Mouse (Mus musculus) frontal cortex, postnatal 14 days (tissue): ENCODE measurements around the gene Gm21764.
"Not testable (repeated sequence)": the region's sequence is repeated elsewhere in the genome, so short reads cannot be mapped to it uniquely, and the experiment has no call there.

Experiments used
- DNase-seq, 2 experiments: peaks; one replicate each; pipeline ENCODE4 v3.0.0; 2022; ENCODE audit warnings: low spot score in 2 of 2

Gene Gm21764

GRCm38 (mm10) chrY:18061712-18062111 is at the start of gene Gm21764:
Gm21764 (minus strand) TSS chrY:18061812.
- DNase-seq: not testable (repeated sequence)

- DNase-seq: not testable (repeated sequence)
Measured at GRCm38 (mm10) chrY:18088816-18089215, 27.2 kb upstream of the Gm21764 start, which contains the start of gene Ssty1. Ssty1 (plus strand) TSS chrY:18089116.
